Mouse (Mus musculus): ENCODE data around the gene Nop53. TPM values are rescaled to one million over a fixed set of nuclear protein-coding genes. Genes with fewer than 3 reads are reported as not detected.

The Nop53 gene
- polyA plus RNA-seq, 1 experiment from 2014 or later = 195 TPM

DNA sequence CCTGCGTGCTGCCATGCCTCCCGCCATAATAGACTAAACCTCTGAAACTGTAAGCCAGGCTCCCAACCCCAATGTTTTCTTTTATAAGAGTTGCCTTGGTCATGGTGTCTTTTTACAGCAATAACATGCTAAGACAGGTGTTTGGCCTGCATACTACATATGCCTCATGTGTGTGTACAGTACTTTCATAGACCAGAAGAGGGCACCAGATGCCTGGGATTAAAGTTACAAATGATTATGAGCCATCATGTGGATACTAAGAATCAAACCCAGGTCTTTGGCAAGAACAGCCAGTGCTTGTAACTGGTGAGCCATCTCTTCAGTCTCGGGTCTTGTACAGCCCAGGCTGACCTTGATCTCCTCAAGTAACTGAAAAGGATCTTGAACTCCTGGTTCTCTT lies 23.8 kb upstream of the Nop53 start:
- no peak overlapping the region for H3K4me2 ChIP-seq
- H3K9ac ChIP-seq = no peak overlapping the region
- peaks cover 41% of the 10 kb centered on the region for H3K36me3 ChIP-seq
- H3K9me3 ChIP-seq (replicated peaks) = no peaks in the 10 kb centered on the region
- WGBS = 85% methylated on average over 3 of the region's 3 CpGs
- H3K27me3 ChIP-seq = no peaks in the 10 kb centered on the region
- ATAC-seq (replicated peaks; ENCODE audit: low FRiP score) = no peak
- H3K4me1 ChIP-seq = peaks cover 12% of the 10 kb centered on the region
- no peak overlapping the region for H3K4me3 ChIP-seq (replicated peaks)
- H3K27ac ChIP-seq = no peak overlapping the region

DNA sequence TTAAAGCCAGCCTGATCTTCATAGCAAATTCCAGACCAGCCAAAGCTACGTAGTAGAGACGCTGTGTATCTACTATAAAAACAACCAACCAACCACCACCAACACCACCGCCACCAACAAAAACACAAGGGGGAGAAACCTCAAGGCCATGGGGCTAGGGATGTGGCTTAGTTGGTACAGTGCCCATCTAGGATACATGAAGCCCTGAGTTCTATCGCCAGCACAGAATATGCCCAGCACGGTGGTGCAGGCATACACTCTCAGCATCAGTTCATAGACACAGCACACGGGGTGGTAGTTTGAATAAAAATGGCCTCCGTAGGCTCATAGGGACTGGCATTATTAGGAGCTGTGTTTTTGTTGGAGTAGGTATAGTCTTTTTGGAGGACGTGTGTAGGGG lies 22.4 kb upstream of the Nop53 start:
- ATAC-seq (replicated peaks; ENCODE audit: low FRiP score) = no peak
- Histone ChIP-seq H3K27me3 (no peaks in the 10 kb centered on the region), H3K27ac (no peak overlapping the region), H3K4me1 (peaks cover 24% of the 10 kb centered on the region), H3K9ac (no peak overlapping the region), H3K4me3 (replicated peaks) (no peak overlapping the region), H3K9me3 (replicated peaks) (no peaks in the 10 kb centered on the region), H3K4me2 (no peak overlapping the region), H3K36me3 (peaks cover 28% of the 10 kb centered on the region)
- WGBS = 80% methylated on average over 8 of the region's 8 CpGs

DNA sequence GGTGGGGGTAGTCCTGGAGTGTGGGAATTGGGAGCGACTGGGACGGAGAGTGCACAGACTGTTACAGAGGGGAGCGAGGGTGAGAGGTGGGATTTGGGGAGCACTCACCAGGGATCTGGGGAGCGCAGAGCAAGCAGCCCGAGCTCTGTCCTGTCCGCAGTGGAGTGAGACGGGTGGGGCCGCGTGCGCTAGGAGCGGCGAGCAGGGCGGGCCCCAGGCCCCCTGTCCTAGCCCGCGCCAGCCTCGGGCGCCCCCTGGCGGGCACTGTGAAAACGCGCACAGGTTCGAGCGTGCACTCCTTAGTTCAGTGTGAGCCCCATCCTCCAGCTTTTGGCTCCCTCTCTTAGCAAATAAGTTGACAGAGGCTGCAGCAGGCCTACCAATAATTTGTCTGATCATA lies 21.4 kb upstream of the Nop53 start, which contains the start of gene Ehd2:
TSS of gene Ehd2 (minus strand) at position 256 of the 400 bp plus-strand sequence.
- H3K9me3 ChIP-seq (replicated peaks) = no peaks in the 10 kb centered on the region
- WGBS = under 1% methylated on average over 22 of the region's 22 CpGs
- peak within 1 kb of the TSS; percentile 32 for H3K9ac ChIP-seq
- H3K4me2 ChIP-seq = peak within 1 kb of the TSS; percentile 69
- H3K27ac ChIP-seq = 0 out of 2 replicates have a peak within 1 kb of the TSS, but pooled peaks have one; percentile 19
- peaks cover 34% of the 10 kb centered on the region for H3K4me1 ChIP-seq
- no peaks in the 10 kb centered on the region for H3K27me3 ChIP-seq
- peak within 1 kb of the TSS; percentile 51 for H3K4me3 ChIP-seq (replicated peaks)
- H3K36me3 ChIP-seq = peaks cover 18% of the 10 kb centered on the region
- ATAC-seq (replicated peaks; ENCODE audit: low FRiP score) = peak; percentile 84

GRCm38 (mm10) chr7:15966489-15966888 lies 20.6 kb upstream of the Nop53 start:
- 73% methylated on average over 3 of the region's 3 CpGs for WGBS
- H3K9ac ChIP-seq = no peak overlapping the region
- peaks cover 10% of the 10 kb centered on the region for H3K36me3 ChIP-seq
- no peak overlapping the region for H3K27ac ChIP-seq
- peak overlapping the region; percentile 69 for H3K4me2 ChIP-seq
- H3K4me3 ChIP-seq (replicated peaks) = peak overlapping the region; percentile 51
- peaks cover 42% of the 10 kb centered on the region for H3K4me1 ChIP-seq
- ATAC-seq (replicated peaks; ENCODE audit: low FRiP score) = no peak
- H3K27me3 ChIP-seq = no peaks in the 10 kb centered on the region
- H3K9me3 ChIP-seq (replicated peaks) = no peaks in the 10 kb centered on the region

DNA sequence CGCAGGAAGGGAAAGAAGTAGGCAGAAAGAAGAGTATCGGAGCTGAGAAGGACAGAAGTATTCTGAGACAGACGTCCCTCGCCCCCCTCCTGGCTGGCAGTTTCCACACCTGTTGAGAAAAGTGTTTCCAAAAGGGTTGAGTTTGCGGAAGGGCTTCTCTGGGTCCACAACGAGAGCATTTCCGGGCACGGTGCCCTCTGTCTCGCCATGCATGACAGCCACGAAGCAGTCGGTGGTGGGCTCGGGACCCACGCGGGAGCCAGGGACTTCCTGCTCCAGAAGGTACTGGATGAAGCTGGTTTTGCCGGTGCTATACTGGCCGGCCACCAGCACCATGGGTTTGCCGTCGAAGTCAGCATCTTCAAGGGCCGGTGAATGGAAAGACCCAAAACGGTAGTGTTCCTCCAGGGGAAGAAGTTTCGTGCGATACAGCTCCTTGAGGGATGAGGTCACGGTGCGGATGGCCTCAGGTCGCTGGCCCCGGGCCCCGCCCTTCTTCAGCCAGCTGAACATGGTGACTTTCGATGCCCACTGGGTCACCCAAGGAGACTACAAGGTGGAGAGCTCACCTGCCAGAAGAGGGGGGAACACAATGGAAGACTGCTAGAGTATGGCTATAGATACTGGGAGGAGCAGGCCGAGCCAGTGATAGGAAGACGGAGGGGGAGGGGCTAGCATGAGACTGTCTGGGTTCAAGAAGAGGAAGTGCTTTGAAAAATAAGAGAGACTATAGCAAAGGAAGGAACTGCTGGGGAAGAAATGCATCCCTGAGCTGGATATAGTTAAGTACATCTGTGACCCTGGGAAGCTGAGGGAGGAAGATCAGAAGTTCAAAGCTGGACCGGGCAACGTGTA lies 18.2 kb upstream of the Nop53 start:
- Histone ChIP-seq H3K9me3 (replicated peaks) (no peaks in the 10 kb centered on the region), H3K27me3 (no peaks in the 10 kb centered on the region), H3K4me2 (peak overlapping the region; percentile 69), H3K27ac (peak overlapping the region; percentile 84), H3K4me1 (peaks cover 53% of the 10 kb centered on the region), H3K4me3 (replicated peaks) (no peak overlapping the region), H3K9ac (no peak overlapping the region), H3K36me3 (peaks cover 5% of the 10 kb centered on the region; the same call in 1 of the 2 replicates)
- no peak for ATAC-seq (replicated peaks; ENCODE audit: low FRiP score)
- 79% methylated on average over 32 of the region's 32 CpGs for WGBS

DNA sequence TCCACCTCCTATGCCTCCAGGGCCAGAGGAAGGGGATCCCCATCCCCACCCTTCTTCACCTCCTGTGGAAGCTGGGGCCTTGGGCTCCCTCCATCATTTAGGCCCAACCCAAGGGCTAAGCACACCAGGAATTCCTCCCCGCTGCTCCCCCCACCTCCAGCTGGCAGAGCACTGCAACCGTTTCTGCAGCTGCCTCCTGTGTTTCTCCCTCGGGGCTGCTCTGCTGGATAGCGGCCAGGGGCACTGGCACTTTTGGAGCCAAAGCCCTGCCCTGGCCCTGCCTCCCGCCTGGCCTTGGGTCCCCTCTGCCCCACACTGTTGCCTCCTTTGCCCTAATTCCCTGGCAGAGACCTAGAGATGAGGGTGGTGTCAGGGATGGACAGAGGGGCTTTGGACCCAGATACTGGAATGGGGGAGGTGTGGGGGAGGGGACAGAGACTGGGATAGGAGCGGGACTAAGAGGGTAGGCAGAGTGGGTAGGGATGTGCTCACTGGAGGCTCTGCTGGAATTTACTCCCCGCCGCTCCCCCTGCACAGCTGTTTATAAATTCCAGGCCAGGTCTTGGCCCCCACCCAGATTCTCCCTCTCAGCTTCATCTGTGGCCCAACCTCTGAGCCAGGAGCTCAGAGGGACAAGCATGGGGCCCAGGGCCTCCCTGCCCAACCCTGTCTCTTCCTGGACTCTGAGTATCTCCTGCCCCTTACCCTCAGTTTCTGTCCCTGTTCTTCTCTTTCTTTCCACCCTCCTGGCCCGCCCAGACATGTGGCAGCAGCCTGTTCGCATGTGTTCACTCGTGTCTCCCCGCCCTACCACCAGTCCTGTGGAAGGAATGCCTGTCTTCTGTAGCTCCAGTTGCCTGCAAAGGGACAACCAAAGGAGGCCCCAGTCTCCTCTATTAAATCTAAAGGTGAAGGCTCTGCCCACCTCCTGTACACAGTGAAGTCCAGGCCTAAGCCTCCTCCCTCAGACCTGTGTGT lies 16.7 kb upstream of the Nop53 start:
- Histone ChIP-seq H3K4me2 (peak overlapping the region; percentile 39), H3K9ac (0 out of 2 replicates have a peak overlapping the region, but pooled peaks have one; percentile 10), H3K4me3 (replicated peaks) (peak overlapping the region; percentile 14; the same call in 1 of the 2 replicates), H3K27ac (peak overlapping the region; percentile 84), H3K36me3 (peaks cover 13% of the 10 kb centered on the region; the same call in 1 of the 2 replicates), H3K9me3 (replicated peaks) (no peaks in the 10 kb centered on the region), H3K27me3 (no peaks in the 10 kb centered on the region), H3K4me1 (peaks cover 53% of the 10 kb centered on the region)
- ATAC-seq (replicated peaks; ENCODE audit: low FRiP score) = peak; percentile 40
- WGBS = 35% methylated on average over 12 of the region's 12 CpGs

GRCm38 (mm10) chr7:15961798-15962197 lies 15.9 kb upstream of the Nop53 start:
- Histone ChIP-seq H3K36me3 (peaks cover 21% of the 10 kb centered on the region), H3K9ac (no peak overlapping the region), H3K9me3 (replicated peaks) (no peaks in the 10 kb centered on the region), H3K4me2 (peak overlapping the region; percentile 39; the same call in 1 of the 2 replicates), H3K4me1 (peaks cover 50% of the 10 kb centered on the region), H3K4me3 (replicated peaks) (no peak overlapping the region), H3K27ac (peak overlapping the region; percentile 84), H3K27me3 (no peaks in the 10 kb centered on the region)
- no peak for ATAC-seq (replicated peaks; ENCODE audit: low FRiP score)
- 87% methylated on average over 7 of the region's 7 CpGs for WGBS

DNA sequence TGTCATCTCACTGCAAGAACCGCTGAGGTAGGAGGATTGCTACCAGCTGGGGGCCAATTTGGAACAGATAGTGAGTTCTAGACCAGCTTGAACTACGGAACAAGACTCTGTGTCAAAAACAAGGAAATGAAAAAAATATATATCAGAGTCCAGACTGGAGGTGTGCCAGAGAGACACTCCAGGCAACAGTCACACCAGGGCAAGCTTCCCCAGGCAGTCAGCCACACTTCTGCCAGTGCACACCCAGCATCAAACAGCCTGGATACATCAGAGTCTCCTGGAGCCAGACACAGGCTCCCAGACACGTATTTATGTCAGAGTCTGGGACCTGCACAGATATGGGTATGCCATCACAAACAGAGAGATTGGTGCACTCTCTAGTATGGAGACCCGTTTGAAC lies 15.4 kb upstream of the Nop53 start:
- H3K4me2 ChIP-seq = 0 out of 2 replicates have a peak overlapping the region, but pooled peaks have one; percentile 4
- ATAC-seq (replicated peaks; ENCODE audit: low FRiP score) = no peak
- H3K27me3 ChIP-seq = no peaks in the 10 kb centered on the region
- H3K4me1 ChIP-seq = peaks cover 50% of the 10 kb centered on the region
- no peaks in the 10 kb centered on the region for H3K9me3 ChIP-seq (replicated peaks)
- WGBS = 49% methylated on average over 4 of the region's 4 CpGs
- no peak overlapping the region for H3K9ac ChIP-seq
- peaks cover 25% of the 10 kb centered on the region for H3K36me3 ChIP-seq
- peak overlapping the region; percentile 84 for H3K27ac ChIP-seq
- H3K4me3 ChIP-seq (replicated peaks) = no peak overlapping the region

GRCm38 (mm10) chr7:15960691-15961090 lies 14.8 kb upstream of the Nop53 start:
- peaks cover 52% of the 10 kb centered on the region for H3K4me1 ChIP-seq
- H3K9ac ChIP-seq = no peak overlapping the region
- ATAC-seq (replicated peaks; ENCODE audit: low FRiP score) = no peak
- peak overlapping the region; percentile 84 for H3K27ac ChIP-seq
- H3K4me2 ChIP-seq = no peak overlapping the region
- no peak overlapping the region for H3K4me3 ChIP-seq (replicated peaks)
- H3K27me3 ChIP-seq = no peaks in the 10 kb centered on the region
- H3K36me3 ChIP-seq = peaks cover 25% of the 10 kb centered on the region
- 20% methylated on average over 4 of the region's 4 CpGs for WGBS
- H3K9me3 ChIP-seq (replicated peaks) = no peaks in the 10 kb centered on the region

- H3K9ac ChIP-seq = no peak overlapping the region
- peaks cover 45% of the 10 kb centered on the region for H3K36me3 ChIP-seq
- no peak for ATAC-seq (replicated peaks; ENCODE audit: low FRiP score)
- 78% methylated on average over 5 of the region's 5 CpGs for WGBS
- no peak overlapping the region for H3K4me3 ChIP-seq (replicated peaks)
- peak overlapping the region; percentile 60 for H3K27ac ChIP-seq
- H3K4me2 ChIP-seq = no peak overlapping the region
- no peaks in the 10 kb centered on the region for H3K27me3 ChIP-seq
- 0 out of 2 replicates have a peak, but pooled peaks cover 4% of the 10 kb centered on the region for H3K9me3 ChIP-seq (replicated peaks)
- H3K4me1 ChIP-seq = peaks cover 24% of the 10 kb centered on the region
Observed at GRCm38 (mm10) chr7:15956143-15956542, 10.3 kb upstream of the Nop53 start.

- peak overlapping the region; percentile 31 for H3K9ac ChIP-seq
Observed at GRCm38 (mm10) chr7:15955509-15955908, 9.6 kb upstream of the Nop53 start.

More at GRCm38 (mm10) chr7:15955509-15955908, 9.6 kb upstream of the Nop53 start:
- Histone ChIP-seq H3K27me3 (no peaks in the 10 kb centered on the region), H3K27ac (peak overlapping the region; percentile 60), H3K4me3 (replicated peaks) (peak overlapping the region; percentile 37), H3K36me3 (peaks cover 45% of the 10 kb centered on the region), H3K9me3 (replicated peaks) (0 out of 2 replicates have a peak, but pooled peaks cover 4% of the 10 kb centered on the region), H3K4me1 (peaks cover 17% of the 10 kb centered on the region), H3K4me2 (peak overlapping the region; percentile 66)
- WGBS = 21% methylated on average over 7 of the region's 7 CpGs
- ATAC-seq (replicated peaks; ENCODE audit: low FRiP score) = no peak
